Mouse (Mus musculus): ENCODE measurements around the gene Alox12. TPM values are rescaled to one million over a fixed set of nuclear protein-coding genes. Genes with fewer than 3 reads are reported as not detected.

Alox12 gene
- total and polyA plus RNA-seq, 3 experiments = 0.03 TPM; not detected in 2

DNA sequence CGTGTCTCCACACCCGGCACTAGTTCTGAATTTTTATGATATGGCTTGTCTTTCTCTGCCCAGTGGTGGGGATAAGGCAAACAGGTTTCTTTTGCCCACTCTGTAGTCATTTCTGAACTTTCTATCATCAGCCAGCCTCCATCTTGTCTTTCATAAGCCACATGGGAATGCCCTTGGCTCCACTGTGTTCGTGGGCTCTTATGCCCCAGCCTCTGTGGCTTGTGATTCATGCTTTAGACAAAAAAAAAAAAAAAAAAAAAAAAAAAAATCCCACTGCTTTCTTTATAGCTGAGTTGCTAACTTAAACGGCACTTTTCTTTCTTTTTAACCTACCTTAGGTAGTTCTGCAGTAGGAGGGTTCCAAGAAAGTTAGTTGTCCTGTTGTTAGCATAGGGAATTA is 63.0 kb downstream of the Alox12 start:
- H3K4me3 ChIP-seq (ENCODE audit: control insufficient read depth in 1 of 2, insufficient read depth in 1 of 2, low read depth in 2 of 2, low read length in 2 of 2) = no peak overlapping the region
- H3K9ac ChIP-seq (ENCODE audit: control insufficient read depth, low read depth, low read length, poor library complexity, severe bottlenecking) = no peak overlapping the region
- no peaks in the 10 kb centered on the region for H3K79me2 ChIP-seq (ENCODE audit: control insufficient read depth, insufficient read depth, low read length, poor library complexity)
- no peak overlapping the region for H3K27ac ChIP-seq (ENCODE audit: control insufficient read depth, low read depth, low read length)
- H3K9me3 ChIP-seq (replicated peaks; ENCODE audit: insufficient read depth, low read length) = no peaks in the 10 kb centered on the region
- no peak for TF ChIP-seq MXI1 (IDR thresholded peaks at IDR 0.05; ENCODE audit: low read depth, low read length)
- no peak for TF ChIP-seq USF1 (IDR thresholded peaks at IDR 0.05; ENCODE audit: low read depth, low read length)
- no peak for TF ChIP-seq CTCF (IDR thresholded peaks at IDR 0.05 in 2 of 3, conservative IDR thresholded peaks at IDR 0.05 in 1 of 3; ENCODE audit: control insufficient read depth in 1 of 3, insufficient read depth in 1 of 3, low read depth in 2 of 3, low read length in 3 of 3, poor library complexity in 1 of 3, severe bottlenecking in 1 of 3)
- no peak for TF ChIP-seq CHD2 (IDR thresholded peaks at IDR 0.05; ENCODE audit: low read length)
- TF ChIP-seq TAL1 (IDR thresholded peaks at IDR 0.05; ENCODE audit: low read length) = no peak
- TF ChIP-seq ZKSCAN1 (IDR thresholded peaks at IDR 0.05; ENCODE audit: low read depth, low read length) = no peak
- no peak for TF ChIP-seq ETS1 (IDR thresholded peaks at IDR 0.05; ENCODE audit: low read depth, low read length)
- TF ChIP-seq KAT2A (conservative IDR thresholded peaks at IDR 0.05; ENCODE audit: low read depth, low read length) = no peak
- TF ChIP-seq ELF1 (IDR thresholded peaks at IDR 0.05; ENCODE audit: low read depth, low read length) = no peak
- TF ChIP-seq ZMIZ1 (IDR thresholded peaks at IDR 0.05; ENCODE audit: low read depth, low read length) = no peak
- TF ChIP-seq BHLHE40 (IDR thresholded peaks at IDR 0.05; ENCODE audit: borderline replicate concordance, low read depth, low read length) = no peak
- no peak for TF ChIP-seq MEF2A (IDR thresholded peaks at IDR 0.05; ENCODE audit: extremely low read depth, insufficient replicate concordance, low read depth, low read length, poor library complexity, severe bottlenecking)
- no peak for TF ChIP-seq GATA1 (IDR thresholded peaks at IDR 0.05; ENCODE audit: low read depth, low read length)
- no peak for TF ChIP-seq ZC3H11A (IDR thresholded peaks at IDR 0.05; ENCODE audit: low read depth, low read length)
- TF ChIP-seq E2F4 (IDR thresholded peaks at IDR 0.05; ENCODE audit: borderline replicate concordance, low read depth, low read length) = no peak
- no peak for TF ChIP-seq MAFK (IDR thresholded peaks at IDR 0.05; ENCODE audit: borderline replicate concordance, low read depth, low read length)
- no peaks in the 10 kb centered on the region for H3K4me1 ChIP-seq (ENCODE audit: control insufficient read depth in 1 of 2, insufficient read depth in 2 of 2, low read length in 2 of 2)
- no peak for DNase-seq (ENCODE audit: low read depth, low spot score)
- H3K27me3 ChIP-seq (ENCODE audit: control insufficient read depth in 1 of 2, insufficient read depth in 2 of 2, low read length in 2 of 2) = peaks cover 0 to 3% of the 10 kb centered on the region in 2 experiments; a peak in 2 of 4 replicates
- no peaks in the 10 kb centered on the region for H3K36me3 ChIP-seq (ENCODE audit: control insufficient read depth in 1 of 2, insufficient read depth in 2 of 2, low read length in 2 of 2)

Other genes starting within 250 kb of the Alox12 start
- gene Acadvl, start 239.9 kb downstream of the Alox12 start, total RNA-seq (2012; rRNA removed) = 123 and 140 TPM in 2 replicates
- gene Acadvl, start 239.9 kb downstream of the Alox12 start, polyA plus RNA-seq (2012; ENCODE audit: insufficient read depth in 1 of 2, insufficient read length in 2 of 2, low read depth in 1 of 2, low replicate concordance in 2 of 2, missing spikeins in 1 of 2) = 10 to 100 TPM in 1 of 2 experiments, not detected in 1; 92.5 TPM
- gene Dlg4, start 238.4 kb downstream of the Alox12 start, total RNA-seq (2012; rRNA removed) = 6.5 and 7.9 TPM in 2 replicates
- 10 to 100 TPM in 1 of 2 experiments, not detected in 1; 24.7 TPM for gene Dlg4, start 238.4 kb downstream of the Alox12 start, polyA plus RNA-seq (2012; ENCODE audit: insufficient read depth in 1 of 2, insufficient read length in 2 of 2, low read depth in 1 of 2, low replicate concordance in 2 of 2, missing spikeins in 1 of 2)
- gene Asgr1, start 201.3 kb downstream of the Alox12 start, total RNA-seq (2012; rRNA removed) = 0.13 TPM in 1 of 2 replicates, not detected in the other
- gene Asgr1, start 201.3 kb downstream of the Alox12 start, polyA plus RNA-seq (2012; ENCODE audit: insufficient read depth in 1 of 2, insufficient read length in 2 of 2, low read depth in 1 of 2, low replicate concordance in 2 of 2, missing spikeins in 1 of 2) = under 1 TPM in 1 of 2 experiments, not detected in 1; 0.31 TPM
- not detected in 2 replicates for gene Asgr2, start 162.7 kb downstream of the Alox12 start, total RNA-seq (2012; rRNA removed)
- not detected for gene Asgr2, start 162.7 kb downstream of the Alox12 start, polyA plus RNA-seq (2012; ENCODE audit: insufficient read depth in 1 of 2, insufficient read length in 2 of 2, low read depth in 1 of 2, low replicate concordance in 2 of 2, missing spikeins in 1 of 2)
- gene Mgl2, start 125.0 kb downstream of the Alox12 start, total RNA-seq (2012; rRNA removed) = 0.12 TPM in 1 of 2 replicates, not detected in the other
- gene Mgl2, start 125.0 kb downstream of the Alox12 start, polyA plus RNA-seq (2012; ENCODE audit: insufficient read depth in 1 of 2, insufficient read length in 2 of 2, low read depth in 1 of 2, low replicate concordance in 2 of 2, missing spikeins in 1 of 2) = under 1 TPM in 1 of 2 experiments, not detected in 1; 0.06 TPM
- 5.0 and 8.4 TPM in 2 replicates for gene Clec10a, start 99.2 kb downstream of the Alox12 start, total RNA-seq (2012; rRNA removed)
- 10 to 100 TPM in 1 of 2 experiments, not detected in 1; 10.8 TPM for gene Clec10a, start 99.2 kb downstream of the Alox12 start, polyA plus RNA-seq (2012; ENCODE audit: insufficient read depth in 1 of 2, insufficient read length in 2 of 2, low read depth in 1 of 2, low replicate concordance in 2 of 2, missing spikeins in 1 of 2)
- gene Slc16a11, start 42.6 kb downstream of the Alox12 start, total RNA-seq (2012; rRNA removed) = 0.31 and 0.33 TPM in 2 replicates
- 1 to 10 TPM in 1 of 2 experiments, not detected in 1; 1.2 TPM for gene Slc16a11, start 42.6 kb downstream of the Alox12 start, polyA plus RNA-seq (2012; ENCODE audit: insufficient read depth in 1 of 2, insufficient read length in 2 of 2, low read depth in 1 of 2, low replicate concordance in 2 of 2, missing spikeins in 1 of 2)
- 3.1 and 4.2 TPM in 2 replicates for gene Slc16a13, start 34.3 kb downstream of the Alox12 start, total RNA-seq (2012; rRNA removed)
- gene Slc16a13, start 34.3 kb downstream of the Alox12 start, polyA plus RNA-seq (2012; ENCODE audit: insufficient read depth in 1 of 2, insufficient read length in 2 of 2, low read depth in 1 of 2, low replicate concordance in 2 of 2, missing spikeins in 1 of 2) = 1 to 10 TPM in 1 of 2 experiments, not detected in 1; 7.9 TPM
- not detected in 2 replicates for gene Bcl6b, start 25.6 kb downstream of the Alox12 start, total RNA-seq (2012; rRNA removed)
- gene Bcl6b, start 25.6 kb downstream of the Alox12 start, polyA plus RNA-seq (2012; ENCODE audit: insufficient read depth in 1 of 2, insufficient read length in 2 of 2, low read depth in 1 of 2, low replicate concordance in 2 of 2, missing spikeins in 1 of 2) = not detected
- gene 0610010K14Rik, start 17.4 kb downstream of the Alox12 start, total RNA-seq (2012; rRNA removed) = 60.4 and 61.8 TPM in 2 replicates
- 100 to 1,000 TPM in 1 of 2 experiments, not detected in 1; 189 TPM for gene 0610010K14Rik, start 17.4 kb downstream of the Alox12 start, polyA plus RNA-seq (2012; ENCODE audit: insufficient read depth in 1 of 2, insufficient read length in 2 of 2, low read depth in 1 of 2, low replicate concordance in 2 of 2, missing spikeins in 1 of 2)
- 2.3 and 3.7 TPM in 2 replicates for gene Gm21988, start 15.5 kb downstream of the Alox12 start, total RNA-seq (2012; rRNA removed)
- 1 to 10 TPM in 1 of 2 experiments, not detected in 1; 4.1 TPM for gene Gm21988, start 15.5 kb downstream of the Alox12 start, polyA plus RNA-seq (2012; ENCODE audit: insufficient read depth in 1 of 2, insufficient read length in 2 of 2, low read depth in 1 of 2, low replicate concordance in 2 of 2, missing spikeins in 1 of 2)
- 46.8 and 56.2 TPM in 2 replicates for gene Rnasek, start 15.5 kb downstream of the Alox12 start, total RNA-seq (2012; rRNA removed)
- gene Rnasek, start 15.5 kb downstream of the Alox12 start, polyA plus RNA-seq (2012; ENCODE audit: insufficient read depth in 1 of 2, insufficient read length in 2 of 2, low read depth in 1 of 2, low replicate concordance in 2 of 2, missing spikeins in 1 of 2) = 100 to 1,000 TPM in 1 of 2 experiments, not detected in 1; 179 TPM
- gene Alox12e, start 67.3 kb upstream of the Alox12 start, total RNA-seq (2012; rRNA removed) = not detected in 2 replicates
- not detected for gene Alox12e, start 67.3 kb upstream of the Alox12 start, polyA plus RNA-seq (2012; ENCODE audit: insufficient read depth in 1 of 2, insufficient read length in 2 of 2, low read depth in 1 of 2, low replicate concordance in 2 of 2, missing spikeins in 1 of 2)
- not detected in 2 replicates for gene Alox15, start 96.7 kb upstream of the Alox12 start, total RNA-seq (2012; rRNA removed)
- not detected for gene Alox15, start 96.7 kb upstream of the Alox12 start, polyA plus RNA-seq (2012; ENCODE audit: insufficient read depth in 1 of 2, insufficient read length in 2 of 2, low read depth in 1 of 2, low replicate concordance in 2 of 2, missing spikeins in 1 of 2)
- gene Pelp1, start 154.7 kb upstream of the Alox12 start, total RNA-seq (2012; rRNA removed) = 46.4 and 50.6 TPM in 2 replicates
- gene Pelp1, start 154.7 kb upstream of the Alox12 start, polyA plus RNA-seq (2012; ENCODE audit: insufficient read depth in 1 of 2, insufficient read length in 2 of 2, low read depth in 1 of 2, low replicate concordance in 2 of 2, missing spikeins in 1 of 2) = 10 to 100 TPM in 1 of 2 experiments, not detected in 1; 70.1 TPM
- gene Arrb2, start 177.3 kb upstream of the Alox12 start, total RNA-seq (2012; rRNA removed) = 200 and 241 TPM in 2 replicates
- gene Arrb2, start 177.3 kb upstream of the Alox12 start, polyA plus RNA-seq (2012; ENCODE audit: insufficient read depth in 1 of 2, insufficient read length in 2 of 2, low read depth in 1 of 2, low replicate concordance in 2 of 2, missing spikeins in 1 of 2) = 100 to 1,000 TPM in 1 of 2 experiments, not detected in 1; 272 TPM
- gene Med11, start 196.6 kb upstream of the Alox12 start, total RNA-seq (2012; rRNA removed) = 43.0 and 43.3 TPM in 2 replicates
- gene Med11, start 196.6 kb upstream of the Alox12 start, polyA plus RNA-seq (2012; ENCODE audit: insufficient read depth in 1 of 2, insufficient read length in 2 of 2, low read depth in 1 of 2, low replicate concordance in 2 of 2, missing spikeins in 1 of 2) = 10 to 100 TPM in 1 of 2 experiments, not detected in 1; 40.0 TPM
- gene Zmynd15, start 204.1 kb upstream of the Alox12 start, total RNA-seq (2012; rRNA removed) = not detected in 2 replicates
- gene Zmynd15, start 204.1 kb upstream of the Alox12 start, polyA plus RNA-seq (2012; ENCODE audit: insufficient read depth in 1 of 2, insufficient read length in 2 of 2, low read depth in 1 of 2, low replicate concordance in 2 of 2, missing spikeins in 1 of 2) = under 1 TPM in 1 of 2 experiments, not detected in 1; 0.14 TPM
- gene Cxcl16, start 204.6 kb upstream of the Alox12 start, total RNA-seq (2012; rRNA removed) = not detected in 2 replicates
- gene Cxcl16, start 204.6 kb upstream of the Alox12 start, polyA plus RNA-seq (2012; ENCODE audit: insufficient read depth in 1 of 2, insufficient read length in 2 of 2, low read depth in 1 of 2, low replicate concordance in 2 of 2, missing spikeins in 1 of 2) = not detected
- 0.27 TPM in 1 of 2 replicates, not detected in the other for gene Tm4sf5, start 249.9 kb upstream of the Alox12 start, total RNA-seq (2012; rRNA removed)
- under 1 TPM in 1 of 2 experiments, not detected in 1; 0.21 TPM for gene Tm4sf5, start 249.9 kb upstream of the Alox12 start, polyA plus RNA-seq (2012; ENCODE audit: insufficient read depth in 1 of 2, insufficient read length in 2 of 2, low read depth in 1 of 2, low replicate concordance in 2 of 2, missing spikeins in 1 of 2)